Mouse (Mus musculus): ENCODE data around the gene Gm47959.

DNA sequence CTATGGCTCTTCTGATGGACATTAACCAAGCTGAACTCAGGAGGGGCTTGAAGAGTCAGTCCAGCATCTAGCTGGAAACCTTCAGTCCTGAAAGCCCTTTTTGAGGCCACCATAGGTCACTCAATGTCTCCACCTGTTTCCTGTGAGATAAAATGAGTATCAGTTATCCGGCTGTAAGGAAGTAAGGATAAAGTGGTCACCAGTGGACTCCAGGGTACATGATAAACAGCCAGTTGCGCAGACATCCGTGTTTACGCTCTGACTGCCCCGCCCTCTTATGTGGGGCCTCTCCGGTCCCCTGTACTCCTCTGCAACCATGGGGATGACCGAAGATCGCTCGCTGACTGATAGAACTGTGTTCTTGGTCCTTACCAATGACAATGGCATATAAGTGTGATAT, 26.0 kb upstream of the Gm47959 start:
- no peak for TF ChIP-seq CTCF (IDR thresholded peaks at IDR 0.05; ENCODE audit: borderline replicate concordance, insufficient read depth, low read depth, low read length)
- TF ChIP-seq POLR2A (IDR thresholded peaks at IDR 0.05; ENCODE audit: borderline replicate concordance, insufficient read depth, low read length): no peak
